Mouse (Mus musculus) kidney, embryonic 16.5 days (tissue): ENCODE measurements around the gene Abl2. TPM values are rescaled to one million over a fixed set of nuclear protein-coding genes. Genes with fewer than 3 reads are reported as not detected.
A peak's percentile ranks its signal among the peaks of the same experiment; 100 is the strongest.
"Not testable (repeated sequence)": the region's sequence is repeated elsewhere in the genome, so short reads cannot be mapped to it uniquely, and the experiment has no call there.

ENCODE experiments used
- ATAC-seq: fragments of 200-750 bp; cut with Nextera tagmentation; 2 replicates; pipeline ENCODE4 v1.8.0; 2017; ENCODE audit warnings: moderate TSS enrichment; ENCODE audit not compliant: low FRiP score, low TSS enrichment
- H3K27ac ChIP-seq: fragments of 300-500 bp; sonication (generic); 2 replicates; pipeline ENCODE4 v1.5.1; 2014; ENCODE audit warnings: low read length
- H3K27me3 ChIP-seq: fragments of 300-500 bp; sonication (generic); 2 replicates; pipeline ENCODE4 v1.6.1; 2014; ENCODE audit warnings: low read length, control low read depth, mixed read lengths; ENCODE audit not compliant: insufficient read depth
- H3K36me3 ChIP-seq: fragments of 300-500 bp; sonication (generic); 2 replicates; pipeline ENCODE4 v1.6.1; 2014; ENCODE audit warnings: low read length, control low read depth, mixed read lengths; ENCODE audit not compliant: insufficient read depth
- H3K4me1 ChIP-seq: fragments of 300-500 bp; sonication (generic); 2 replicates; pipeline ENCODE4 v1.6.1; 2014; ENCODE audit warnings: low read length, control low read depth, mixed read lengths; ENCODE audit not compliant: insufficient read depth
- H3K4me2 ChIP-seq: fragments of 300-500 bp; sonication (generic); replicated peaks from 2 replicates; pipeline ENCODE4 v1.6.1; 2014; ENCODE audit warnings: low read depth, low read length
- H3K4me3 ChIP-seq: fragments of 300-500 bp; sonication (generic); 2 replicates; pipeline ENCODE4 v1.5.1; 2014; ENCODE audit warnings: mild to moderate bottlenecking, low read length
- H3K9ac ChIP-seq: fragments of 300-500 bp; sonication (generic); replicated peaks from 2 replicates; pipeline ENCODE4 v1.6.1; 2014; ENCODE audit warnings: low read length
- H3K9me3 ChIP-seq: fragments of 300-500 bp; sonication (generic); 2 replicates; pipeline ENCODE4 v1.6.1; 2016; ENCODE audit warnings: low read length, control low read depth
- WGBS: fragments of 180-500 bp; shearing (Covaris S2); extraction: QIAGEN DNeasy Blood & Tissue Kit; methylation state at CpG from one replicate; pipeline ENCODE4 v1.1.7; 2014; 5-methylcytosine and 5-hydroxymethylcytosine counted together
- polyA plus RNA-seq: library from polyadenylated mRNA; unstranded; fragments of >200 nt; fragmentation: Nextera tagmentation; extraction: Ambion mirVana; gene quantifications from 2 replicates; pipeline ENCODE4 v1.2.1, GENCODE M21; 2015

Abl2 gene
- 4.0 and 5.0 TPM in 2 replicates for polyA plus RNA-seq

GRCm38 (mm10) chr1:156558024-156558930, at the start of gene Abl2:
TSS of gene Abl2 (plus strand) at chr1:156558786.
- Histone ChIP-seq H3K9ac (peak within 1 kb of the TSS; percentile 99), H3K27me3 (no peaks in the 10 kb centered on the region), H3K9me3 (no peaks in the 10 kb centered on the region), H3K27ac (peak within 1 kb of the TSS; percentile 92), H3K4me2 (peak within 1 kb of the TSS; percentile 65), H3K4me1 (peaks cover 14% of the 10 kb centered on the region), H3K36me3 (no peaks in the 10 kb centered on the region), H3K4me3 (peak within 1 kb of the TSS; percentile 98)
- WGBS = 8% methylated on average over 54 of the region's 60 CpGs
- peak; percentile 97 for ATAC-seq

GRCm38 (mm10) chr1:156520136-156520780, 38.3 kb upstream of the Abl2 start:
- ATAC-seq = no peak
- Histone ChIP-seq H3K4me3 (no peak overlapping the region), H3K9me3 (no peaks in the 10 kb centered on the region), H3K4me2 (no peak overlapping the region), H3K9ac (no peak overlapping the region), H3K27ac (no peak overlapping the region), H3K4me1 (no peaks in the 10 kb centered on the region), H3K27me3 (no peaks in the 10 kb centered on the region), H3K36me3 (no peaks in the 10 kb centered on the region)
- 85% methylated on average over 3 of the region's 3 CpGs for WGBS

- Histone ChIP-seq H3K9ac (no peak overlapping the region), H3K9me3 (no peaks in the 10 kb centered on the region), H3K27me3 (no peaks in the 10 kb centered on the region), H3K4me2 (peak overlapping the region; percentile 45), H3K27ac (no peak overlapping the region), H3K4me3 (peak overlapping the region; percentile 22), H3K36me3 (no peaks in the 10 kb centered on the region), H3K4me1 (no peaks in the 10 kb centered on the region)
- ATAC-seq = peak; percentile 42; the same call in 1 of the 2 replicates
- WGBS = 33% methylated on average over 15 of the region's 15 CpGs
These were observed 36.6 kb upstream of the Abl2 start for GRCm38 (mm10) chr1:156521796-156522517.

GRCm38 (mm10) chr1:156523842-156524241, 34.7 kb upstream of the Abl2 start, which contains the start of gene Gm10031:
TSS of gene Gm10031 (plus strand) at chr1:156524012.
- 96% methylated on average over 20 of the region's 22 CpGs for WGBS
- 0 out of 2 replicates have a peak, but pooled peaks have one; percentile 61 for ATAC-seq
- H3K9me3 ChIP-seq = not testable (repeated sequence)

GRCm38 (mm10) chr1:156532476-156533175, 26.0 kb upstream of the Abl2 start:
- not testable (repeated sequence) for H3K27ac ChIP-seq, H3K9me3 ChIP-seq, H3K4me3 ChIP-seq, H3K36me3 ChIP-seq, ATAC-seq, H3K9ac ChIP-seq, H3K4me2 ChIP-seq, H3K27me3 ChIP-seq, H3K4me1 ChIP-seq
- WGBS = 87% methylated on average over 16 of the region's 16 CpGs

More at GRCm38 (mm10) chr1:156523842-156524241, 34.7 kb upstream of the Abl2 start, which contains the start of gene Gm10031:
- not testable (repeated sequence) for H3K27me3 ChIP-seq, H3K9ac ChIP-seq, H3K4me1 ChIP-seq, H3K27ac ChIP-seq, H3K4me2 ChIP-seq, H3K36me3 ChIP-seq, H3K4me3 ChIP-seq

GRCm38 (mm10) chr1:156533483-156533882, 25.1 kb upstream of the Abl2 start:
- Histone ChIP-seq H3K9ac (no peak overlapping the region), H3K27ac (no peak overlapping the region), H3K4me3 (no peak overlapping the region), H3K4me1 (no peaks in the 10 kb centered on the region), H3K36me3 (no peaks in the 10 kb centered on the region), H3K9me3 (no peaks in the 10 kb centered on the region), H3K27me3 (no peaks in the 10 kb centered on the region), H3K4me2 (no peak overlapping the region)
- ATAC-seq = no peak
- WGBS = 87% methylated on average over 3 of the region's 3 CpGs

GRCm38 (mm10) chr1:156533911-156534310, 24.7 kb upstream of the Abl2 start:
- no peak overlapping the region for H3K27ac ChIP-seq
- 86% methylated on average over 4 of the region's 4 CpGs for WGBS
- no peak overlapping the region for H3K4me3 ChIP-seq
- ATAC-seq = no peak
- H3K36me3 ChIP-seq = no peaks in the 10 kb centered on the region
- no peaks in the 10 kb centered on the region for H3K4me1 ChIP-seq
- H3K9ac ChIP-seq = no peak overlapping the region
- H3K9me3 ChIP-seq = no peaks in the 10 kb centered on the region
- no peaks in the 10 kb centered on the region for H3K27me3 ChIP-seq
- no peak overlapping the region for H3K4me2 ChIP-seq

GRCm38 (mm10) chr1:156537031-156537430, 21.6 kb upstream of the Abl2 start:
- no peak for ATAC-seq
- H3K9me3 ChIP-seq = no peaks in the 10 kb centered on the region

GRCm38 (mm10) chr1:156537701-156538100, 20.9 kb upstream of the Abl2 start:
- H3K4me3 ChIP-seq = no peak overlapping the region
- H3K4me2 ChIP-seq = no peak overlapping the region
- no peak overlapping the region for H3K27ac ChIP-seq
- no peak for ATAC-seq
- no peaks in the 10 kb centered on the region for H3K9me3 ChIP-seq
- no peak overlapping the region for H3K9ac ChIP-seq
- no peaks in the 10 kb centered on the region for H3K4me1 ChIP-seq
- no peaks in the 10 kb centered on the region for H3K36me3 ChIP-seq
- no peaks in the 10 kb centered on the region for H3K27me3 ChIP-seq
- WGBS = 89% methylated on average over 6 of the region's 6 CpGs

More at GRCm38 (mm10) chr1:156537031-156537430, 21.6 kb upstream of the Abl2 start:
- Histone ChIP-seq H3K27me3 (no peaks in the 10 kb centered on the region), H3K9ac (no peak overlapping the region), H3K36me3 (no peaks in the 10 kb centered on the region), H3K27ac (no peak overlapping the region), H3K4me1 (no peaks in the 10 kb centered on the region), H3K4me2 (no peak overlapping the region), H3K4me3 (no peak overlapping the region)
- WGBS = 86% methylated on average over 2 of the region's 2 CpGs
